Mouse (Mus musculus): ENCODE results near the gene Cop1. TPM values are rescaled to one million over a fixed set of nuclear protein-coding genes. Genes with fewer than 3 reads are reported as not detected.

Cop1 gene
- polyA plus RNA-seq, 1 experiment: 225 TPM

- Histone ChIP-seq H3K27ac (ENCODE audit: insufficient read depth, low read length) (no peak overlapping the region), H3K4me3 (ENCODE audit: insufficient read depth, low read length) (no peak overlapping the region)
- no peak for TF ChIP-seq CTCF (IDR thresholded peaks at IDR 0.05; ENCODE audit: borderline replicate concordance, insufficient read depth, low read length)
- no peak for TF ChIP-seq POLR2A (IDR thresholded peaks at IDR 0.05; ENCODE audit: low read depth, low read length)
Measured at GRCm38 (mm10) chr1:159281861-159282260, 49.7 kb downstream of the Cop1 start.

GRCm38 (mm10) chr1:159286833-159287232 is 54.7 kb downstream of the Cop1 start:
- TF ChIP-seq POLR2A (IDR thresholded peaks at IDR 0.05; ENCODE audit: low read depth, low read length) (no peak), CTCF (IDR thresholded peaks at IDR 0.05; ENCODE audit: borderline replicate concordance, insufficient read depth, low read length) (no peak)
- H3K4me1 ChIP-seq (ENCODE audit: control insufficient read depth, insufficient read depth, low read length): no peaks in the 10 kb centered on the region
- no peak overlapping the region for H3K27ac ChIP-seq (ENCODE audit: insufficient read depth, low read length)
- H3K4me3 ChIP-seq (ENCODE audit: insufficient read depth, low read length): no peak overlapping the region

More at GRCm38 (mm10) chr1:159281861-159282260, 49.7 kb downstream of the Cop1 start:
- no peaks in the 10 kb centered on the region for H3K4me1 ChIP-seq (ENCODE audit: control insufficient read depth, insufficient read depth, low read length)

- Histone ChIP-seq H3K27ac (ENCODE audit: insufficient read depth, low read length) (no peak overlapping the region), H3K4me1 (ENCODE audit: control insufficient read depth, insufficient read depth, low read length) (no peaks in the 10 kb centered on the region), H3K4me3 (ENCODE audit: insufficient read depth, low read length) (no peak overlapping the region)
- TF ChIP-seq POLR2A (IDR thresholded peaks at IDR 0.05; ENCODE audit: low read depth, low read length) (no peak), CTCF (IDR thresholded peaks at IDR 0.05; ENCODE audit: borderline replicate concordance, insufficient read depth, low read length) (no peak)
Measured at GRCm38 (mm10) chr1:159290219-159290618, 58.1 kb downstream of the Cop1 start.

- TF ChIP-seq CTCF (IDR thresholded peaks at IDR 0.05; ENCODE audit: borderline replicate concordance, insufficient read depth, low read length) (no peak), POLR2A (IDR thresholded peaks at IDR 0.05; ENCODE audit: low read depth, low read length) (no peak)
- H3K4me3 ChIP-seq (ENCODE audit: insufficient read depth, low read length): no peak overlapping the region
- no peak overlapping the region for H3K27ac ChIP-seq (ENCODE audit: insufficient read depth, low read length)
- H3K4me1 ChIP-seq (ENCODE audit: control insufficient read depth, insufficient read depth, low read length): no peaks in the 10 kb centered on the region
Measured at GRCm38 (mm10) chr1:159290859-159291258, 58.7 kb downstream of the Cop1 start.

GRCm38 (mm10) chr1:159301418-159302082 is 69.4 kb downstream of the Cop1 start:
- no peak overlapping the region for H3K27ac ChIP-seq (ENCODE audit: insufficient read depth, low read length)
- TF ChIP-seq POLR2A (IDR thresholded peaks at IDR 0.05; ENCODE audit: low read depth, low read length) (no peak), CTCF (IDR thresholded peaks at IDR 0.05; ENCODE audit: borderline replicate concordance, insufficient read depth, low read length) (no peak)

GRCm38 (mm10) chr1:159313625-159314024 is 81.5 kb downstream of the Cop1 start:
- H3K4me3 ChIP-seq (ENCODE audit: insufficient read depth, low read length): no peak overlapping the region
- TF ChIP-seq POLR2A (IDR thresholded peaks at IDR 0.05; ENCODE audit: low read depth, low read length) (no peak), CTCF (IDR thresholded peaks at IDR 0.05; ENCODE audit: borderline replicate concordance, insufficient read depth, low read length) (no peak)
- H3K27ac ChIP-seq (ENCODE audit: insufficient read depth, low read length): no peak overlapping the region
- no peaks in the 10 kb centered on the region for H3K4me1 ChIP-seq (ENCODE audit: control insufficient read depth, insufficient read depth, low read length)

More at GRCm38 (mm10) chr1:159301418-159302082, 69.4 kb downstream of the Cop1 start:
- H3K4me1 ChIP-seq (ENCODE audit: control insufficient read depth, insufficient read depth, low read length): no peaks in the 10 kb centered on the region
- H3K4me3 ChIP-seq (ENCODE audit: insufficient read depth, low read length): no peak overlapping the region

- Histone ChIP-seq H3K4me3 (ENCODE audit: insufficient read depth, low read length) (no peak overlapping the region), H3K4me1 (ENCODE audit: control insufficient read depth, insufficient read depth, low read length) (no peaks in the 10 kb centered on the region), H3K27ac (ENCODE audit: insufficient read depth, low read length) (no peak overlapping the region)
- TF ChIP-seq POLR2A (IDR thresholded peaks at IDR 0.05; ENCODE audit: low read depth, low read length) (no peak), CTCF (IDR thresholded peaks at IDR 0.05; ENCODE audit: borderline replicate concordance, insufficient read depth, low read length) (no peak)
Measured at GRCm38 (mm10) chr1:159322586-159322985, 90.5 kb downstream of the Cop1 start.

- Histone ChIP-seq H3K4me1 (ENCODE audit: control insufficient read depth, insufficient read depth, low read length) (no peaks in the 10 kb centered on the region), H3K4me3 (ENCODE audit: insufficient read depth, low read length) (no peak overlapping the region), H3K27ac (ENCODE audit: insufficient read depth, low read length) (no peak overlapping the region)
- no peak for TF ChIP-seq CTCF (IDR thresholded peaks at IDR 0.05; ENCODE audit: borderline replicate concordance, insufficient read depth, low read length)
Measured at GRCm38 (mm10) chr1:159331008-159331407, 98.9 kb downstream of the Cop1 start.

GRCm38 (mm10) chr1:159334157-159334556 is 102.0 kb downstream of the Cop1 start:
- Histone ChIP-seq H3K4me3 (ENCODE audit: insufficient read depth, low read length) (no peak overlapping the region), H3K4me1 (ENCODE audit: control insufficient read depth, insufficient read depth, low read length) (no peaks in the 10 kb centered on the region), H3K27ac (ENCODE audit: insufficient read depth, low read length) (no peak overlapping the region)
- TF ChIP-seq CTCF (IDR thresholded peaks at IDR 0.05; ENCODE audit: borderline replicate concordance, insufficient read depth, low read length) (no peak), POLR2A (IDR thresholded peaks at IDR 0.05; ENCODE audit: low read depth, low read length) (no peak)

- no peak overlapping the region for H3K27ac ChIP-seq (ENCODE audit: insufficient read depth, low read length)
- H3K4me1 ChIP-seq (ENCODE audit: control insufficient read depth, insufficient read depth, low read length): no peaks in the 10 kb centered on the region
- TF ChIP-seq POLR2A (IDR thresholded peaks at IDR 0.05; ENCODE audit: low read depth, low read length) (no peak), CTCF (IDR thresholded peaks at IDR 0.05; ENCODE audit: borderline replicate concordance, insufficient read depth, low read length) (no peak)
- no peak overlapping the region for H3K4me3 ChIP-seq (ENCODE audit: insufficient read depth, low read length)
Measured at GRCm38 (mm10) chr1:159342355-159342754, 110.2 kb downstream of the Cop1 start.

All from embryonic fibroblast, embryonic 13.5 days (primary cell).